Mouse (Mus musculus) midbrain, embryonic 11.5 days (tissue): Measurements from ENCODE around the gene Mageb4. TPM values are rescaled to one million over a fixed set of nuclear protein-coding genes. Genes with fewer than 3 reads are reported as not detected.
"Not testable (repeated sequence)": the region's sequence is repeated elsewhere in the genome, so short reads cannot be mapped to it uniquely, and the experiment has no call there.

ENCODE experiments used
- ATAC-seq: fragments of 200-750 bp; cut with Nextera tagmentation; 2 replicates; pipeline ENCODE4 v1.8.0; 2017; ENCODE audit warnings: moderate TSS enrichment, moderate library complexity; ENCODE audit not compliant: low FRiP score
- DNase-seq: peaks from one replicate; pipeline ENCODE4 v3.0.0; 2015; ENCODE audit warnings: low spot score; ENCODE audit errors: missing footprints
- H3K27ac ChIP-seq: fragments of 300-500 bp; sonication (generic); 2 replicates; pipeline ENCODE4 v1.5.1; 2014; ENCODE audit warnings: low read depth, low read length
- H3K27me3 ChIP-seq: fragments of 300-500 bp; sonication (generic); 2 replicates; pipeline ENCODE4 v1.6.1; 2014; ENCODE audit warnings: mild to moderate bottlenecking, low read length, moderate library complexity, mixed read lengths; ENCODE audit not compliant: control insufficient read depth, insufficient read depth
- H3K36me3 ChIP-seq: fragments of 300-500 bp; sonication (generic); 2 replicates; pipeline ENCODE4 v1.6.1; 2014; ENCODE audit warnings: mild to moderate bottlenecking, low read length, moderate library complexity, mixed read lengths; ENCODE audit not compliant: control insufficient read depth, insufficient read depth
- H3K4me1 ChIP-seq: fragments of 300-500 bp; sonication (generic); 2 replicates; pipeline ENCODE4 v1.6.1; 2014; ENCODE audit warnings: low read length; ENCODE audit not compliant: control insufficient read depth, insufficient read depth
- H3K4me2 ChIP-seq: fragments of 300-500 bp; sonication (generic); 2 replicates; pipeline ENCODE4 v1.6.1; 2014; ENCODE audit warnings: mild to moderate bottlenecking, moderate library complexity
- H3K4me3 ChIP-seq: fragments of 300-500 bp; sonication (generic); 2 replicates; pipeline ENCODE4 v1.5.1; 2014; ENCODE audit warnings: low read depth, low read length
- H3K9ac ChIP-seq: fragments of 300-500 bp; sonication (generic); 2 replicates; pipeline ENCODE4 v1.6.1; 2014; ENCODE audit warnings: low read length
- H3K9me3 ChIP-seq: fragments of 300-500 bp; sonication (generic); 2 replicates; pipeline ENCODE4 v1.6.1; 2016; ENCODE audit warnings: low read length; ENCODE audit not compliant: control insufficient read depth
- WGBS: fragments of 180-500 bp; shearing (Covaris S2); extraction: QIAGEN DNeasy Blood & Tissue Kit; methylation state at CpG from one replicate; pipeline ENCODE4 v1.1.7; 2014; 5-methylcytosine and 5-hydroxymethylcytosine counted together
- polyA plus RNA-seq: library from polyadenylated mRNA; unstranded; fragments of >200 nt; fragmentation: Nextera tagmentation; extraction: Ambion mirVana; gene quantifications from 2 replicates; pipeline ENCODE4 v1.2.1, GENCODE M21; 2014

The Mageb4 gene
- not detected in 2 replicates for polyA plus RNA-seq

DNA sequence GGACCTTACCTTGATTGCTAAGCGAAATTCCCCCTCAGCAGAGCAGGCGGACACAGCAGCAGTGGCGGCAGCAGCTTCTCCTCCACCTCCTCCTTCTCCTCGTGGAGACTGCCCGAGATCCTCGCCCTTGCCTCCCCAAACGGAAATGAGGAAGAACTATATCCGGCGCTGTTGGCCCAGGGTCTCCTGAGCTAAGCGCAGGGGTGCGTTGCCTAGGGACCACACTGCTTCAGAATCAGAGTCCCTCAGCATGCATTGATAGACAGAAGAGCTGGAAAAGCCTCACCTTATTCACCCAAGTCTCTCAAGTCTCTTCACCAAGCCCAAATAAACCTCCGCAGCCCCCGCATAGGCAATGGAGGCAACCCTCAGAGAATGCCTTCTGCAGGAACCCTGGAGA lies at the start of gene Mageb4:
Gene Mageb4 (minus strand): TSS at position 101 of the 400 bp plus-strand sequence.
- not testable (repeated sequence) for ATAC-seq, H3K27me3 ChIP-seq, H3K9ac ChIP-seq, DNase-seq, H3K4me1 ChIP-seq, H3K27ac ChIP-seq, H3K9me3 ChIP-seq, H3K4me3 ChIP-seq, H3K4me2 ChIP-seq, H3K36me3 ChIP-seq
- no CpG with 5 or more reads among the region's 13 CpGs for WGBS

GRCm38 (mm10) chrX:86284597-86284996 lies 20.3 kb downstream of the Mageb4 start:
- not testable (repeated sequence) for DNase-seq, ATAC-seq, H3K4me2 ChIP-seq, H3K36me3 ChIP-seq, H3K27me3 ChIP-seq, H3K4me1 ChIP-seq, H3K27ac ChIP-seq, H3K4me3 ChIP-seq, H3K9me3 ChIP-seq, H3K9ac ChIP-seq
- 56% methylated on average over 1 of the region's 2 CpGs for WGBS

- H3K4me2 ChIP-seq, H3K4me3 ChIP-seq, H3K27me3 ChIP-seq, H3K27ac ChIP-seq, ATAC-seq, H3K36me3 ChIP-seq, H3K9me3 ChIP-seq, DNase-seq, H3K9ac ChIP-seq, H3K4me1 ChIP-seq: not testable (repeated sequence)
- WGBS = no CpG with 5 or more reads among the region's 1 CpGs
Observed at GRCm38 (mm10) chrX:86245950-86246349, 58.9 kb downstream of the Mageb4 start.

DNA sequence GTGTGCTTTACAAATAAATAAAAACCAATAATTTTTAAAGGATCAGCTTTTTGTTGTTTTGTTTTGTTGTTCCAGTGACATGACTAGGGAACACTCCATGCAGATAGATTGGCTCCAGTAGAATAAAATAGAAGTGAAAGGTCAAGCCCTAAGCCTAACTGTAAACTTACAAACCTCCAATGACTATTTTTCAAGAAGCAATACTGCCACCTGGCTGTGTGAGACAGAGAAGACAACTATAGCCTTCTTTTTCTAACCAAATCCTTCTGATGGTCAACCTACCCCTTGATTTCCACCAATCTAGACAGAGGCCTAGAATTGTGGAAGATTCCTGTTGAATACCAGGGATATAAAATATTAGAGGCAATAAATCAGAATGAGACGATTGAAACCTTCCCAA lies 67.6 kb downstream of the Mageb4 start:
- Histone ChIP-seq H3K4me2 (no peak overlapping the region), H3K9ac (no peak overlapping the region), H3K27ac (no peak overlapping the region), H3K4me1 (no peaks in the 10 kb centered on the region), H3K9me3 (no peaks in the 10 kb centered on the region), H3K36me3 (no peaks in the 10 kb centered on the region), H3K27me3 (no peaks in the 10 kb centered on the region), H3K4me3 (no peak overlapping the region)
- ATAC-seq = no peak
- WGBS = no CpG with 5 or more reads among the region's 1 CpGs
- no peak for DNase-seq

Other genes starting within 250 kb of the Mageb4 start
- gene Nr0b1, start 113.3 kb downstream of the Mageb4 start, polyA plus RNA-seq = 1.1 and 1.6 TPM in 2 replicates